Mouse (Mus musculus) hindbrain, embryonic 14.5 days (tissue): ENCODE measurements around the gene Galns. TPM values are rescaled to one million over a fixed set of nuclear protein-coding genes. Genes with fewer than 3 reads are reported as not detected.

Experiments used
- ATAC-seq: fragments of 200-750 bp; cut with Nextera tagmentation; 2 replicates; pipeline ENCODE4 v1.8.0; 2017; ENCODE audit warnings: moderate number of reproducible peaks, mild to moderate bottlenecking, moderate TSS enrichment, moderate library complexity; ENCODE audit not compliant: low FRiP score
- DNase-seq: peaks from one replicate; pipeline ENCODE4 v3.0.0-alpha.2; 2015; ENCODE audit warnings: low spot score
- H3K27ac ChIP-seq: fragments of 300-500 bp; sonication (generic); 2 replicates; pipeline ENCODE4 v1.5.1; 2014; ENCODE audit warnings: mild to moderate bottlenecking, moderate library complexity
- H3K27me3 ChIP-seq: fragments of 300-500 bp; sonication (generic); 2 replicates; pipeline ENCODE4 v1.6.1; 2014; ENCODE audit warnings: mild to moderate bottlenecking, low read length, mixed read lengths; ENCODE audit not compliant: control insufficient read depth, insufficient read depth
- H3K36me3 ChIP-seq: fragments of 300-500 bp; sonication (generic); replicated peaks from 2 replicates; pipeline ENCODE4 v1.6.1; 2014; ENCODE audit not compliant: control insufficient read depth, insufficient read depth
- H3K4me1 ChIP-seq: fragments of 300-500 bp; sonication (generic); replicated peaks from 2 replicates; pipeline ENCODE4 v1.6.1; 2014; ENCODE audit warnings: antibody characterized with exemption, low read length, mixed read lengths; ENCODE audit not compliant: control insufficient read depth, insufficient read depth
- H3K4me2 ChIP-seq: fragments of 300-500 bp; sonication (generic); replicated peaks from 2 replicates; pipeline ENCODE4 v1.6.1; 2014; ENCODE audit warnings: mild to moderate bottlenecking, moderate library complexity
- H3K4me3 ChIP-seq: fragments of 300-500 bp; sonication (generic); replicated peaks from 2 replicates; pipeline ENCODE4 v1.5.1; 2014; ENCODE audit warnings: mild to moderate bottlenecking, low read length
- H3K9ac ChIP-seq: fragments of 300-500 bp; sonication (generic); 2 replicates; pipeline ENCODE4 v1.6.1; 2014
- H3K9me3 ChIP-seq: fragments of 300-500 bp; sonication (generic); 2 replicates; pipeline ENCODE4 v1.6.1; 2016; ENCODE audit warnings: low read length; ENCODE audit not compliant: control insufficient read depth
- WGBS: fragments of 180-500 bp; shearing (Covaris S2); extraction: QIAGEN DNeasy Blood & Tissue Kit; methylation state at CpG from one replicate; pipeline ENCODE4 v1.1.7; 2014; 5-methylcytosine and 5-hydroxymethylcytosine counted together
- polyA plus RNA-seq: library from polyadenylated mRNA; unstranded; fragments of >200 nt; fragmentation: Nextera tagmentation; extraction: Ambion mirVana; gene quantifications from 2 replicates; pipeline ENCODE4 v1.2.1, GENCODE M21; 2014

The Galns gene
- polyA plus RNA-seq, 1 experiment from 2014 or later = 6.0 TPM

DNA sequence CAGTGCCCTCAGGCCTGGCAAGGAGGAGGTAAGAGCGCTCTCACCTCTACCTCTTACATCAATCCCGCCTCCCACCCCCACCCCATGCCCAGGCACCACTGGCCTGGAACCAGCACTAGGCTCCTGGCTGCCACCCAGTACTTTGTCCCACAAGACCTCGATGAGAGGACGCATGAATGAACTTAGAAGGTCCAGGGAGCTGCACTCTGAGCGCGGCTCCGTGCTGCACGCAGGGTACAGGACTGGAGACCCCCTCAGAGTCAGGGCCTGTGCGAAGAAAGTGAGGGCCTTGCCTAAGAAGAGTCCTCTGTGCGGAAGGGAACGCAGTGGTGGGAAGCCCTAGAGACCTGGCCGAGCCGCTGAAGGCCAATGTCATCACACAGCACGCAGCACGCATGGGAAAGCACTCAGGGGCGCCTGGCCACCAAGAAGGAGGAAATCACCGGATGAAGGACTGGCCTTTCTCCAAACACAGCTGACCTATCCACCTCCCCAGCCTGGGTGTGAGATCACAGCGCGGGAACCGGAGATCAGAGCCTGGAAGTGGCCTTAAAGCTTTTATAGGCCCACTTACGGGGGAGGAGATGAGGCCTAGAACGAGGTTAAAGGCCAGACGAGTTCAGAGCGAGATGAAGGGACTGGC lies 64.3 kb downstream of the Galns start:
- Histone ChIP-seq H3K4me3 (no peak overlapping the region), H3K4me1 (0 out of 2 replicates have a peak, but pooled peaks cover 8% of the 10 kb centered on the region), H3K4me2 (0 out of 2 replicates have a peak overlapping the region, but pooled peaks have one; percentile 6), H3K27ac (no peak overlapping the region), H3K9ac (no peak overlapping the region), H3K36me3 (no peaks in the 10 kb centered on the region), H3K27me3 (peaks cover 32% of the 10 kb centered on the region), H3K9me3 (no peaks in the 10 kb centered on the region)
- 62% methylated on average over 24 of the region's 24 CpGs for WGBS
- ATAC-seq (no peak), DNase-seq (no peak)

DNA sequence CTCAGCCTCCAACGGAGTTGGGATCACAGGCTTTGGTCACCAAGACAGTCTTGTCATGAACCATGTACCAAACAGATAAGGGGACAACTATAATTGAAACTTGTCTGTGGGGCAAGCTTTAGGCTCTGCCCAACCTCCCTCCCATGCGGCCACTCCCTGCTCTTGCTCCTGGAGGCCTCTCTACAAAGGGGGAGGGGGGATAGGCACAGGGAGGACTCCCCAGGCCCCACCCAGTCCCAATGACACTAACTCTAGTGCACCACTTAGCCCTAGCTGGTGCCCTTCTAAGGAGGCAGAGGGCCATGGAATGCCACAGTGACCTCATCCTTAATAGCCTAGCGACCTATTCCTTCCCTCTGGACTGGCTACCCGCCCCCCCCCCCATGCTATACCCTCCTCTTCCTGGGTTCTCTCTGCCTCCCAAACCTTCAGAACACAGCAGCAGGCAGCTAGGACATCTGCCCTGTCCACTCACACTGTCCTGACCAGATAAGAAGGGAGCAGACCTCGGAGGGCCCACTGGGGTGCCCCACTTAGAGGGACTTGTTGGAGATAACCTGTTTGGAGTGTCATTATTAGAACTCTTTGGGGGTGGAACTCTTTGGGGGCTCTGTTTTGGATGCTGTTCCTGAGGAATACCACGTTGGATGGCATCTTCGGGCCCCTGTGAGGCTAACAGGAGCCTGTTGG lies 65.1 kb downstream of the Galns start:
- Histone ChIP-seq H3K9me3 (no peaks in the 10 kb centered on the region), H3K36me3 (no peaks in the 10 kb centered on the region), H3K4me2 (no peak overlapping the region), H3K27me3 (peaks cover 25% of the 10 kb centered on the region), H3K27ac (no peak overlapping the region), H3K9ac (no peak overlapping the region), H3K4me1 (0 out of 2 replicates have a peak, but pooled peaks cover 8% of the 10 kb centered on the region), H3K4me3 (no peak overlapping the region)
- ATAC-seq (no peak), DNase-seq (no peak)
- 87% methylated on average over 7 of the region's 7 CpGs for WGBS

DNA sequence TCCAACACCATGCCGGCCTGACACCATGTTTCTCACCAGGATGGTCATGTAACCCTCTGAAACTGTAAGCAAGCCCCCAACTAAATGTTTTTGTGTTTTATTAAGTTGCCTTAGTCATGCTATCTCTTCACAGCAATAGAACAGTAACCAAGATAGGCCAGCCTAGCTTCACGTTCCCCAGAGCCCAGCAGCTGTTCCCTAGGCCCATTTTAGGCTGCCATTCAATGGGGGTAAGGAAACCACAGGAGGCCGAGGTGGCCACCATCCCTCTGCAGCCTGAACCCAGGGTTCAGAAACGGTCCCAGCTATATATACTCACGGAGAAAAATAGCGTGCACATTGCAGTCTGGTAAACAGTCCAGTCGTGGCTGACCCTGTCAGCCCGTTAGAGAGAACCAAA lies 67.1 kb downstream of the Galns start:
- H3K27ac ChIP-seq = no peak overlapping the region
- 0 out of 2 replicates have a peak, but pooled peaks cover 5% of the 10 kb centered on the region for H3K27me3 ChIP-seq
- WGBS = 93% methylated on average over 8 of the region's 8 CpGs
- no peaks in the 10 kb centered on the region for H3K36me3 ChIP-seq
- H3K4me1 ChIP-seq = 0 out of 2 replicates have a peak, but pooled peaks cover 5% of the 10 kb centered on the region
- DNase-seq (no peak), ATAC-seq (no peak)
- H3K9me3 ChIP-seq = no peaks in the 10 kb centered on the region
- no peak overlapping the region for H3K4me3 ChIP-seq
- no peak overlapping the region for H3K4me2 ChIP-seq
- H3K9ac ChIP-seq = no peak overlapping the region

GRCm38 (mm10) chr8:122538310-122539076 lies 72.8 kb downstream of the Galns start:
- Histone ChIP-seq H3K4me3 (no peak overlapping the region), H3K36me3 (no peaks in the 10 kb centered on the region), H3K4me2 (no peak overlapping the region), H3K27me3 (no peaks in the 10 kb centered on the region), H3K27ac (no peak overlapping the region), H3K9me3 (no peaks in the 10 kb centered on the region), H3K9ac (no peak overlapping the region), H3K4me1 (no peaks in the 10 kb centered on the region)
- 92% methylated on average over 9 of the region's 9 CpGs for WGBS
- no peak for ATAC-seq
- DNase-seq = no peak

DNA sequence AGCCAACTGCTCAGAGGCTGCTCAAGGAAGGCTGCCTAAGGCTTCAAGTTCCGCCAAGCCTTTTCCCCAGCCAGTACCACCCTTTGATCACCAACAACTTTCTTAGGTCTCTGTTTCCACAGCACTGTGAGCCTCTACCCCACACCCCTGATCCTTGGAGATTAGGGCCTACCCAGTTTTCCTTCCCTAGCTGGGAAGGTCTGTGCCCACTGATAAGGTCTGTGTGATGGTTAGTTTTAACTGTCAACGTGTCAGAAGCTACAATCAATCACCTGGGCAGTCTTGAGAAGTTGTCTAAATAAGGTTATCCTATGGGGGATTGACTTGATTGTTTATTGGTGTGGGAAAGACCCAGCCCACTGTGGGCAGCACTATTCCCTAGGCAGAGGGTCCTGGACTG lies 73.5 kb downstream of the Galns start:
- Histone ChIP-seq H3K27me3 (no peaks in the 10 kb centered on the region), H3K27ac (no peak overlapping the region), H3K4me2 (no peak overlapping the region), H3K36me3 (no peaks in the 10 kb centered on the region), H3K4me1 (no peaks in the 10 kb centered on the region), H3K4me3 (no peak overlapping the region), H3K9me3 (no peaks in the 10 kb centered on the region), H3K9ac (no peak overlapping the region)
- 85% methylated on average over 2 of the region's 2 CpGs for WGBS
- ATAC-seq (no peak), DNase-seq (no peak)

- no peak for DNase-seq
- no peak for ATAC-seq
- H3K9me3 ChIP-seq = no peaks in the 10 kb centered on the region
- H3K4me3 ChIP-seq = no peak overlapping the region
- H3K27ac ChIP-seq = no peak overlapping the region
- H3K27me3 ChIP-seq = no peaks in the 10 kb centered on the region
- H3K4me1 ChIP-seq = no peaks in the 10 kb centered on the region
- H3K9ac ChIP-seq = no peak overlapping the region
- H3K4me2 ChIP-seq = no peak overlapping the region
- WGBS = 68% methylated on average over 6 of the region's 6 CpGs
- no peaks in the 10 kb centered on the region for H3K36me3 ChIP-seq
These were observed 74.2 kb downstream of the Galns start for GRCm38 (mm10) chr8:122537033-122537432.

DNA sequence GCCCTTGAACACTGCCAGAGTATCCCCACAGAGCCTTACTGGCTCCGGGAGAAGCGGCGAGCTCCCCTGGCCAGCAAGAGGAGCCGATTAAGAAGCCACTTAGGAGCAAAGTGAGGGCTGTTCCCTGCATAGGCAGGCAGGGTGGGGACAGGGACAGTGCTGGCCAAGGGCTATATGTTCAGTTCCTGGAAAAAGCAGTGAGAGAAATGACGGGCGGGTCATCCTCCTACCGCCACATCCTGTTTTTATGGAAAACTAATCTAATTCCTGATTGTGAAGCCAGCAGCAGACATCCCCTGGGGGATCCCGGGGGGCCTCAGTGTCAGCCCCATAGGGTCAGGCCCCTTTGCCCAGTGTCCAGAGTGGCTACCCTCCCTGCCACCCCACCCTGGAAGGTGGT lies 80.0 kb downstream of the Galns start:
- no peak for DNase-seq
- H3K4me3 ChIP-seq = no peak overlapping the region
- H3K36me3 ChIP-seq = no peaks in the 10 kb centered on the region
- 88% methylated on average over 8 of the region's 8 CpGs for WGBS
- no peak for ATAC-seq
- no peaks in the 10 kb centered on the region for H3K4me1 ChIP-seq
- H3K27me3 ChIP-seq = no peaks in the 10 kb centered on the region
- H3K9me3 ChIP-seq = no peaks in the 10 kb centered on the region
- no peak overlapping the region for H3K27ac ChIP-seq
- H3K9ac ChIP-seq = no peak overlapping the region
- no peak overlapping the region for H3K4me2 ChIP-seq

- peaks cover 12% of the 10 kb centered on the region for H3K4me1 ChIP-seq
- H3K9ac ChIP-seq = no peak overlapping the region
- no peaks in the 10 kb centered on the region for H3K9me3 ChIP-seq
- no peak for DNase-seq
- H3K4me2 ChIP-seq = no peak overlapping the region
- no peak for ATAC-seq
- H3K4me3 ChIP-seq = no peak overlapping the region
- H3K27ac ChIP-seq = no peak overlapping the region
- WGBS = 90% methylated on average over 4 of the region's 4 CpGs
- no peaks in the 10 kb centered on the region for H3K36me3 ChIP-seq
- no peaks in the 10 kb centered on the region for H3K27me3 ChIP-seq
These were observed 82.1 kb downstream of the Galns start for GRCm38 (mm10) chr8:122529159-122529558.
